Mouse (Mus musculus) heart, postnatal 0 days (tissue): ENCODE measurements around the gene Zswim2. TPM values are rescaled to one million over a fixed set of nuclear protein-coding genes. Genes with fewer than 3 reads are reported as not detected.
"Not testable (repeated sequence)": the region's sequence is repeated elsewhere in the genome, so short reads cannot be mapped to it uniquely, and the experiment has no call there.

Experiments
- ATAC-seq: fragments of 200-750 bp; cut with Nextera tagmentation; 2 replicates; pipeline ENCODE4 v1.8.0; 2017; ENCODE audit warnings: low read depth, moderate number of reproducible peaks, moderate library complexity; ENCODE audit not compliant: insufficient read depth
- DNase-seq: peaks from one replicate; pipeline ENCODE4 v3.0.0-alpha.2; 2016; ENCODE audit warnings: low spot score
- H3K27ac ChIP-seq: fragments of 300-500 bp; sonication (generic); 2 replicates; pipeline ENCODE4 v1.5.1; 2014; ENCODE audit warnings: low read depth, mild to moderate bottlenecking
- H3K27me3 ChIP-seq: fragments of 300-500 bp; sonication (generic); 2 replicates; pipeline ENCODE4 v1.6.1; 2014; ENCODE audit warnings: low read length, mixed read lengths; ENCODE audit not compliant: control insufficient read depth, insufficient read depth
- H3K36me3 ChIP-seq: fragments of 300-500 bp; sonication (generic); replicated peaks from 2 replicates; pipeline ENCODE4 v1.6.1; 2014; ENCODE audit warnings: low read length, mixed read lengths; ENCODE audit not compliant: control insufficient read depth, insufficient read depth
- H3K4me1 ChIP-seq: fragments of 300-500 bp; sonication (generic); 2 replicates; pipeline ENCODE4 v1.6.1; 2014; ENCODE audit warnings: antibody characterized with exemption; ENCODE audit not compliant: control insufficient read depth, insufficient read depth
- H3K4me2 ChIP-seq: fragments of 300-500 bp; sonication (generic); 2 replicates; pipeline ENCODE4 v1.6.1; 2014; ENCODE audit warnings: low read depth, mild to moderate bottlenecking, low read length, moderate library complexity
- H3K4me3 ChIP-seq: fragments of 300-500 bp; sonication (generic); 2 replicates; pipeline ENCODE4 v1.5.1; 2014; ENCODE audit warnings: low read depth, low read length
- H3K9ac ChIP-seq: fragments of 300-500 bp; sonication (generic); replicated peaks from 2 replicates; pipeline ENCODE4 v1.6.1; 2014; ENCODE audit warnings: low read depth, low read length, mixed read lengths
- H3K9me3 ChIP-seq: fragments of 300-500 bp; sonication (generic); replicated peaks from 2 replicates; pipeline ENCODE4 v1.6.1; 2016; ENCODE audit warnings: low read length; ENCODE audit not compliant: control insufficient read depth
- CTCF ChIP-seq: IDR thresholded peaks from 2 replicates; pipeline ENCODE4 v1.5.1; 2016; ENCODE audit warnings: antibody characterized with exemption, control low read depth, low read depth
- EP300 ChIP-seq: IDR thresholded peaks from 2 replicates; pipeline ENCODE4 v1.6.1; 2016; ENCODE audit warnings: antibody characterized with exemption, low read depth
- WGBS: fragments of 180-500 bp; shearing (Covaris S2); extraction: QIAGEN DNeasy Blood & Tissue Kit; methylation state at CpG from one replicate; pipeline ENCODE4 v1.1.7; 2014; 5-methylcytosine and 5-hydroxymethylcytosine counted together
- polyA plus RNA-seq: library from polyadenylated mRNA; unstranded; fragments of >200 nt; fragmentation: Nextera tagmentation; extraction: Ambion mirVana; gene quantifications from 2 replicates; pipeline ENCODE4 v1.2.1, GENCODE M21; 2015
- total RNA-seq: library from RNA; depleted of rRNA; stranded (reverse); fragments of >200 nt; gene quantifications from 2 replicates; pipeline ENCODE4 v1.2.3, GENCODE M21; 2014; ENCODE audit warnings: low replicate concordance; rRNA removed

Gene Zswim2
- total RNA-seq (not detected in 2 replicates), polyA plus RNA-seq (not detected in 2 replicates)

DNA sequence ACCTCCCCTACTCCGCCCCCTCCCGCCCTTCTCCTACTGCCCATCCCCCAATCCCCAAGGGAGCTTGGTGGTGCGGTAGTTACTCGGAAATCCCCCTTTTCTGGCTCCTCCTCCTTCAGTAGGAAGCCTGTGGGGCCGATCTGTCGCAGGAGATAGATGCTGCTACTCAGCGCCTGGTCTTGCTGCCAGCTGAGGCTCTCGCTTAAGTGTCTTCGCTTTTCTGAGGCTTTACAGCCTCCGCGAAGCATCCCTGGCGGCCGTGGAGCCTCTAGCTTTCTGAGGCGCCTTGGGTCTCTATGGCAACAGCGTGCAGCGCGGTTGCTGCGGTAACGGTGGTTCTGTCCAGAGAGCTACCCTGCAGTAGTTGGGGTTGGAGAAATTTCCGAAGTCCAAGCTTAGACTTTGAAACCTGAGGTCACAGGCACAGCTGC, at the start of gene Zswim2:
Gene Zswim2, minus strand, starts transcription at position 298 of the 431 bp plus-strand sequence.
- Histone ChIP-seq H3K4me2 (peak within 1 kb of the TSS; percentile 46), H3K4me3 (0 out of 2 replicates have a peak within 1 kb of the TSS, but pooled peaks have one; percentile 3), H3K27ac (no peak within 1 kb of the TSS), H3K9me3 (no peaks in the 10 kb centered on the region), H3K4me1 (peaks cover 6% of the 10 kb centered on the region; the same call in 1 of the 2 replicates), H3K27me3 (no peaks in the 10 kb centered on the region), H3K9ac (no peak within 1 kb of the TSS), H3K36me3 (no peaks in the 10 kb centered on the region)
- no peak for ATAC-seq
- DNase-seq: no peak
- TF ChIP-seq EP300 (no peak), CTCF (no peak)
- WGBS: 3% methylated on average over 20 of the region's 20 CpGs

DNA sequence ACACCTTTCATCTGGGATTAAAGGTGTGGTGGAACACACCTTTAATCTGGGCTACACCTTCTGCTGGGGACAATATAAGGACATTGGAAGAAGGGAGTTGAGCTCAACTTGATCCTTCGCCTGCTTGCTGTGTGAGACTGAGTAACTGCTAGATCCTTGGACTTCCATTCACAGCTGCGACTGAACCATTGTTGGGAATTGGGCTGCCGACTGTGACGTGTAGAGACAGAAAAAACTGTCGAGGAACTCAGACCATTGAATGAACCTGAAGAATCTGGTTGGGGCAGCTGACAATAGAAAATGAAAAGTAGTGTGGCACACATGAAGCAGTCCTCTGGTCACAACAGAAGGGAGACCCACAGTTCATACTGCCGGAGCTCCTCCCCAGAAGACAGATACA, 49.2 kb upstream of the Zswim2 start, which contains the start of gene Gm13691:
Gene Gm13691, plus strand, starts transcription at position 301 of the 400 bp plus-strand sequence.
- not testable (repeated sequence) for H3K36me3 ChIP-seq, H3K4me1 ChIP-seq, H3K4me2 ChIP-seq, H3K27ac ChIP-seq, H3K9me3 ChIP-seq, H3K9ac ChIP-seq, ATAC-seq, DNase-seq, H3K27me3 ChIP-seq, H3K4me3 ChIP-seq
- WGBS: no CpG with 5 or more reads among the region's 6 CpGs

DNA sequence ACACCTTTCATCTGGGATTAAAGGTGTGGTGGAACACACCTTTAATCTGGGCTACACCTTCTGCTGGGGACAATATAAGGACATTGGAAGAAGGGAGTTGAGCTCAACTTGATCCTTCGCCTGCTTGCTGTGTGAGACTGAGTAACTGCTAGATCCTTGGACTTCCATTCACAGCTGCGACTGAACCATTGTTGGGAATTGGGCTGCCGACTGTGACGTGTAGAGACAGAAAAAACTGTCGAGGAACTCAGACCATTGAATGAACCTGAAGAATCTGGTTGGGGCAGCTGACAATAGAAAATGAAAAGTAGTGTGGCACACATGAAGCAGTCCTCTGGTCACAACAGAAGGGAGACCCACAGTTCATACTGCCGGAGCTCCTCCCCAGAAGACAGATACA, 43.4 kb upstream of the Zswim2 start, which contains the start of gene Gm13697:
Gene Gm13697, plus strand, starts transcription at position 301 of the 400 bp plus-strand sequence.
- not testable (repeated sequence) for ATAC-seq, H3K36me3 ChIP-seq, H3K9ac ChIP-seq

DNA sequence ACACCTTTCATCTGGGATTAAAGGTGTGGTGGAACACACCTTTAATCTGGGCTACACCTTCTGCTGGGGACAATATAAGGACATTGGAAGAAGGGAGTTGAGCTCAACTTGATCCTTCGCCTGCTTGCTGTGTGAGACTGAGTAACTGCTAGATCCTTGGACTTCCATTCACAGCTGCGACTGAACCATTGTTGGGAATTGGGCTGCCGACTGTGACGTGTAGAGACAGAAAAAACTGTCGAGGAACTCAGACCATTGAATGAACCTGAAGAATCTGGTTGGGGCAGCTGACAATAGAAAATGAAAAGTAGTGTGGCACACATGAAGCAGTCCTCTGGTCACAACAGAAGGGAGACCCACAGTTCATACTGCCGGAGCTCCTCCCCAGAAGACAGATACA, 37.6 kb upstream of the Zswim2 start, which contains the start of gene Gm13694:
Gene Gm13694, plus strand, starts transcription at position 301 of the 400 bp plus-strand sequence.
- H3K4me3 ChIP-seq, H3K9ac ChIP-seq, DNase-seq, H3K36me3 ChIP-seq, H3K27me3 ChIP-seq, ATAC-seq, H3K9me3 ChIP-seq, H3K27ac ChIP-seq, H3K4me1 ChIP-seq, H3K4me2 ChIP-seq: not testable (repeated sequence)
- WGBS: no CpG with 5 or more reads among the region's 6 CpGs

More for the DNA sequence above, 43.4 kb upstream of the Zswim2 start, which contains the start of gene Gm13697:
- H3K4me3 ChIP-seq, H3K27me3 ChIP-seq, H3K4me1 ChIP-seq, H3K27ac ChIP-seq, H3K4me2 ChIP-seq, DNase-seq, H3K9me3 ChIP-seq: not testable (repeated sequence)
- WGBS: no CpG with 5 or more reads among the region's 6 CpGs

DNA sequence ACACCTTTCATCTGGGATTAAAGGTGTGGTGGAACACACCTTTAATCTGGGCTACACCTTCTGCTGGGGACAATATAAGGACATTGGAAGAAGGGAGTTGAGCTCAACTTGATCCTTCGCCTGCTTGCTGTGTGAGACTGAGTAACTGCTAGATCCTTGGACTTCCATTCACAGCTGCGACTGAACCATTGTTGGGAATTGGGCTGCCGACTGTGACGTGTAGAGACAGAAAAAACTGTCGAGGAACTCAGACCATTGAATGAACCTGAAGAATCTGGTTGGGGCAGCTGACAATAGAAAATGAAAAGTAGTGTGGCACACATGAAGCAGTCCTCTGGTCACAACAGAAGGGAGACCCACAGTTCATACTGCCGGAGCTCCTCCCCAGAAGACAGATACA, 31.8 kb upstream of the Zswim2 start, which contains the start of gene Gm13696:
Gene Gm13696, plus strand, starts transcription at position 301 of the 400 bp plus-strand sequence.
- no CpG with 5 or more reads among the region's 6 CpGs for WGBS
- not testable (repeated sequence) for H3K4me2 ChIP-seq, DNase-seq, H3K4me3 ChIP-seq, H3K27ac ChIP-seq, H3K9me3 ChIP-seq, H3K4me1 ChIP-seq, H3K9ac ChIP-seq, H3K36me3 ChIP-seq, H3K27me3 ChIP-seq, ATAC-seq

DNA sequence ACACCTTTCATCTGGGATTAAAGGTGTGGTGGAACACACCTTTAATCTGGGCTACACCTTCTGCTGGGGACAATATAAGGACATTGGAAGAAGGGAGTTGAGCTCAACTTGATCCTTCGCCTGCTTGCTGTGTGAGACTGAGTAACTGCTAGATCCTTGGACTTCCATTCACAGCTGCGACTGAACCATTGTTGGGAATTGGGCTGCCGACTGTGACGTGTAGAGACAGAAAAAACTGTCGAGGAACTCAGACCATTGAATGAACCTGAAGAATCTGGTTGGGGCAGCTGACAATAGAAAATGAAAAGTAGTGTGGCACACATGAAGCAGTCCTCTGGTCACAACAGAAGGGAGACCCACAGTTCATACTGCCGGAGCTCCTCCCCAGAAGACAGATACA, 26.0 kb upstream of the Zswim2 start, which contains the start of gene Gm13695:
Gene Gm13695, plus strand, starts transcription at position 301 of the 400 bp plus-strand sequence.
- not testable (repeated sequence) for H3K4me3 ChIP-seq, H3K9me3 ChIP-seq, H3K36me3 ChIP-seq, ATAC-seq, H3K27ac ChIP-seq, H3K4me2 ChIP-seq, H3K9ac ChIP-seq, H3K27me3 ChIP-seq, H3K4me1 ChIP-seq, DNase-seq
- no CpG with 5 or more reads among the region's 6 CpGs for WGBS

DNA sequence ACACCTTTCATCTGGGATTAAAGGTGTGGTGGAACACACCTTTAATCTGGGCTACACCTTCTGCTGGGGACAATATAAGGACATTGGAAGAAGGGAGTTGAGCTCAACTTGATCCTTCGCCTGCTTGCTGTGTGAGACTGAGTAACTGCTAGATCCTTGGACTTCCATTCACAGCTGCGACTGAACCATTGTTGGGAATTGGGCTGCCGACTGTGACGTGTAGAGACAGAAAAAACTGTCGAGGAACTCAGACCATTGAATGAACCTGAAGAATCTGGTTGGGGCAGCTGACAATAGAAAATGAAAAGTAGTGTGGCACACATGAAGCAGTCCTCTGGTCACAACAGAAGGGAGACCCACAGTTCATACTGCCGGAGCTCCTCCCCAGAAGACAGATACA, 20.2 kb upstream of the Zswim2 start, which contains the start of gene Gm13693:
Gene Gm13693, plus strand, starts transcription at position 301 of the 400 bp plus-strand sequence.
- H3K4me3 ChIP-seq, ATAC-seq: not testable (repeated sequence)

DNA sequence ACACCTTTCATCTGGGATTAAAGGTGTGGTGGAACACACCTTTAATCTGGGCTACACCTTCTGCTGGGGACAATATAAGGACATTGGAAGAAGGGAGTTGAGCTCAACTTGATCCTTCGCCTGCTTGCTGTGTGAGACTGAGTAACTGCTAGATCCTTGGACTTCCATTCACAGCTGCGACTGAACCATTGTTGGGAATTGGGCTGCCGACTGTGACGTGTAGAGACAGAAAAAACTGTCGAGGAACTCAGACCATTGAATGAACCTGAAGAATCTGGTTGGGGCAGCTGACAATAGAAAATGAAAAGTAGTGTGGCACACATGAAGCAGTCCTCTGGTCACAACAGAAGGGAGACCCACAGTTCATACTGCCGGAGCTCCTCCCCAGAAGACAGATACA, 14.4 kb upstream of the Zswim2 start, which contains the start of gene Gm13698:
Gene Gm13698, plus strand, starts transcription at position 301 of the 400 bp plus-strand sequence.
- H3K4me1 ChIP-seq, H3K4me2 ChIP-seq, H3K9me3 ChIP-seq, DNase-seq, ATAC-seq, H3K27ac ChIP-seq, H3K36me3 ChIP-seq, H3K4me3 ChIP-seq, H3K27me3 ChIP-seq, H3K9ac ChIP-seq: not testable (repeated sequence)
- no CpG with 5 or more reads among the region's 6 CpGs for WGBS

More for the DNA sequence above, 20.2 kb upstream of the Zswim2 start, which contains the start of gene Gm13693:
- H3K9ac ChIP-seq, DNase-seq, H3K4me2 ChIP-seq, H3K27me3 ChIP-seq, H3K27ac ChIP-seq, H3K36me3 ChIP-seq, H3K9me3 ChIP-seq, H3K4me1 ChIP-seq: not testable (repeated sequence)
- no CpG with 5 or more reads among the region's 6 CpGs for WGBS
